Comparison of ENCODE assay signal across 9 mouse cellular contexts in the genomic region with DNA sequence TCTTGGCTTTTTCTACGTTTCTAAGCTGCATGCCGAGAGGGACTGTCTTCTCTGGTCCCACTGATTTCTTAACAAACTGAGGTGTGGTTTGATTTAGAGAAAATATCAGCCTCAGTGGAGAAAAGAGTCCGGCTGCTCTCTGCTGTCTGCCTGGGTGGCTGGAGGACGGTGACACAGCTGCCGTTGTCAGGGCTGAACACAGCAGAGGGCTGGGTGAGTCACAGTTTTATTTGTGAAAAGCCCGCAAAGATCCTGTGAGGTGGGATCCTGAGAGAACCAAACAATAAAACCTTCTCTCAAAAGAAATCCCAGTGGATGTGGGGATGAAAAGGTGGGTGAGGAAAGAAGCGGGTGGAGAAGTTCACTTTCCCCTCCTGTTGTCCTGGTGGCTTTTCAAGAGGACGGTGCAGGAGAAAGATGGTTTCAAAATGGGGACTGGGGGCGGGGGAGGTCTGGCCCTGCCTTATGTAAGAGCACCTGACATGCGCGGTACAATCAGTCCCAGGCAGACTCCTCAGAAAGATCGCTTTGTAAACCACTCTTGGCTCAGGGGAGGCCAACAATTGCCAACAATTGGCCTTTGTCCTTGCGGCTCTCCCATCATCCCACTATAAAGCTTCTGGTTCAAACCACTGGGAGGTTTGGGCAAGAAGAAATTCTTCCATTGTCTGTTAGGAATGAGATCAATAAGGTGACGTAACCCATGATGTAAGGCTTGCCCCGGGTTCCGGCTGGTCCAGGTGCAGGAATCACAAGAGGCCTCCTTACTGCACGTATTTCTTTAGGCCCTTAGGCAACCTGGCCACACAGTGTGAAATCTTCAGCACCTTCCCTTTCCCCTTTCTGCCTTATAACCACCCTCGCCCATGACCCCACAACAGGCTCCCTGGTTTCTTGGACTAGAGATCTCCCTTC. TPM values are rescaled to one million over a fixed set of nuclear protein-coding genes. Genes with fewer than 3 reads are reported as not detected.
DNase-seq lines count a peak whose midpoint lies in the region; ATAC-seq and TF ChIP-seq lines count a peak whose summit lies in the region.
"Had no signal": no experiment of that assay in that cellular context is flagged by ENCODE, and none has a peak within 500 bp of the region (broad histone marks: within the 10 kb centered on the region; RNA-seq: fewer than 3 reads in every experiment).

No protein-coding gene starts in this region.

- 21% methylated on average over 18 of the region's 18 CpGs for WGBS in forebrain, embryonic 16.5 days
- WGBS in midbrain, embryonic 13.5 days: 26% methylated on average over 18 of the region's 18 CpGs
- 69% methylated on average over 18 of the region's 18 CpGs for WGBS in heart, adult 2 months

- intact Hi-C loops in heart, adult 2 months (cut with DNase I): no loop called here

- peaks cover 7% of the 10 kb centered on the region for H3K4me1 ChIP-seq in forebrain, embryonic 16.5 days (replicated peaks; ENCODE audit: control insufficient read depth, insufficient read depth, low read length)
- peaks cover 14% of the 10 kb centered on the region for H3K4me1 ChIP-seq in midbrain, embryonic 13.5 days (replicated peaks)
- no peaks in the 10 kb centered on the region for H3K4me1 ChIP-seq in heart, adult 2 months (ENCODE audit: control insufficient read depth, insufficient read depth, low read length)
- H3K4me1 ChIP-seq: limb, embryonic 15.5 days had no signal

- H3K4me3 ChIP-seq in forebrain, embryonic 16.5 days (replicated peaks; ENCODE audit: low read length): 0 out of 2 replicates have a peak overlapping the region, but pooled peaks have one; percentile 11
- no peak overlapping the region; the same call in 1 of the 2 replicates for H3K4me3 ChIP-seq in midbrain, embryonic 13.5 days (replicated peaks)
- no peak overlapping the region for H3K4me3 ChIP-seq in heart, adult 2 months
- H3K4me3 ChIP-seq: limb, embryonic 15.5 days had no signal

- DNase-seq in embryo, embryonic 10.5 days (ENCODE audit: low spot score): peak; percentile 63
- no peak for DNase-seq in embryo, embryonic 10 days (ENCODE audit: low spot score)
- peak; percentile 76 for DNase-seq in R1 (ENCODE audit: low read depth, low spot score)
- no peak for DNase-seq in heart, adult 2 months

- H3K27ac ChIP-seq in forebrain, embryonic 16.5 days (ENCODE audit: low read length): peak overlapping the region; percentile 41
- H3K27ac ChIP-seq in midbrain, embryonic 13.5 days: peak overlapping the region; percentile 70
- no peak overlapping the region for H3K27ac ChIP-seq in heart, adult 2 months
- H3K27ac ChIP-seq: limb, embryonic 15.5 days had no signal

- TF ChIP-seq EP300 in heart, adult 2 months (IDR thresholded peaks at IDR 0.05; ENCODE audit: insufficient read depth, low read depth, low read length): no peak

- TF ChIP-seq CTCF in heart, adult 2 months (IDR thresholded peaks at IDR 0.05): no peak

- no peaks in the 10 kb centered on the region for H3K9me3 ChIP-seq in forebrain, embryonic 16.5 days (ENCODE audit: control insufficient read depth, low read length)
- H3K9me3 ChIP-seq in midbrain, embryonic 13.5 days: no peaks in the 10 kb centered on the region
- H3K9me3 ChIP-seq: limb, embryonic 15.5 days had no signal

- H3K9ac ChIP-seq in forebrain, embryonic 16.5 days (replicated peaks; ENCODE audit: low read depth, low read length): peak overlapping the region; percentile 51
- H3K9ac ChIP-seq in midbrain, embryonic 13.5 days (replicated peaks): peak overlapping the region; percentile 24; the same call in 1 of the 2 replicates
- no peak overlapping the region for H3K9ac ChIP-seq in heart, adult 2 months (ENCODE audit: low read depth, low read length)
- H3K9ac ChIP-seq: limb, embryonic 15.5 days had no signal

- H3K4me2 ChIP-seq in forebrain, embryonic 16.5 days (ENCODE audit: low read length): peak overlapping the region; percentile 48
- peak overlapping the region; percentile 37 for H3K4me2 ChIP-seq in midbrain, embryonic 13.5 days (replicated peaks)
- H3K4me2 ChIP-seq: limb, embryonic 15.5 days had no signal

- no peaks in the 10 kb centered on the region for H3K27me3 ChIP-seq in forebrain, embryonic 16.5 days (replicated peaks; ENCODE audit: control insufficient read depth, insufficient read depth, low read length)
- H3K27me3 ChIP-seq in midbrain, embryonic 13.5 days: no peaks in the 10 kb centered on the region
- H3K27me3 ChIP-seq in heart, adult 2 months (ENCODE audit: control insufficient read depth, insufficient read depth, low read length): no peaks in the 10 kb centered on the region
- H3K27me3 ChIP-seq: limb, embryonic 15.5 days had no signal

- no peaks in the 10 kb centered on the region for H3K36me3 ChIP-seq in forebrain, embryonic 16.5 days (ENCODE audit: control insufficient read depth, insufficient read depth)
- H3K36me3 ChIP-seq in midbrain, embryonic 13.5 days: no peaks in the 10 kb centered on the region
- no peaks in the 10 kb centered on the region for H3K36me3 ChIP-seq in heart, adult 2 months (ENCODE audit: control insufficient read depth, insufficient read depth, low read length)
- H3K36me3 ChIP-seq: limb, embryonic 15.5 days had no signal

- ATAC-seq in forebrain, embryonic 16.5 days: peak; percentile 89
- peak; percentile 87 for ATAC-seq in midbrain, embryonic 13.5 days
- no peak for ATAC-seq in CD4-positive, CD25-positive, alpha-beta regulatory T cell, adult 4 months
- no peak for ATAC-seq in monocyte, adult 5-6 weeks (replicated peaks; ENCODE audit: insufficient number of reproducible peaks, low FRiP score, low TSS enrichment, poor library complexity, severe bottlenecking)

- no peak for TF ChIP-seq POLR2A in heart, adult 2 months (IDR thresholded peaks at IDR 0.05; ENCODE audit: insufficient read depth, low read depth, low read length)

- no peaks in the 10 kb centered on the region for H3K79me2 ChIP-seq in heart, adult 2 months (replicated peaks; ENCODE audit: control insufficient read depth, insufficient read depth, low read length)

RNA-seq across cellular contexts. Expression of a gene that starts 19.1 kb away (rescaled TPM):
- 8.7 and 11.5 TPM in 2 replicates for polyA plus RNA-seq in forebrain, embryonic 16.5 days (2015; fragmentation: Nextera tagmentation; extraction: Ambion mirVana)
- 9.7 and 10.8 TPM in 2 replicates for polyA plus RNA-seq in midbrain, embryonic 13.5 days (2015; fragmentation: Nextera tagmentation; extraction: Ambion mirVana)
- 1 to 10 TPM in 1 of 2 experiments, under 1 TPM in 1; 0.91 to 1.6 TPM for total RNA-seq in heart, adult 2 months (2021)
- polyA plus RNA-seq in heart, adult 2 months (2012; rRNA removed): 2.6 and 3.0 TPM in 2 replicates
- polyA plus RNA-seq in CD4-positive, CD25-positive, alpha-beta regulatory T cell, adult 4 months (2017; shearing (Covaris generic)): 1 to 10 TPM; 1.2 to 1.7 TPM
- 0.39 to 0.53 TPM in 2 of 3 replicates, not detected in the other for total RNA-seq in monocyte, adult 5-6 weeks (2017)

RNA-seq across cellular contexts. Expression of a gene that starts 31.1 kb away (rescaled TPM):
- polyA plus RNA-seq in forebrain, embryonic 16.5 days (2015; fragmentation: Nextera tagmentation; extraction: Ambion mirVana): 147 TPM in 2 replicates
- 145 and 152 TPM in 2 replicates for polyA plus RNA-seq in midbrain, embryonic 13.5 days (2015; fragmentation: Nextera tagmentation; extraction: Ambion mirVana)
- 1 to 10 TPM; 1.2 to 1.6 TPM for total RNA-seq in heart, adult 2 months (2021)
- polyA plus RNA-seq in heart, adult 2 months (2012; rRNA removed): 1.1 and 1.8 TPM in 2 replicates
- polyA plus RNA-seq in CD4-positive, CD25-positive, alpha-beta regulatory T cell, adult 4 months (2017; shearing (Covaris generic)): 1 to 10 TPM; 4.7 to 5.8 TPM
- total RNA-seq in monocyte, adult 5-6 weeks (2017): 9.9 to 21.3 TPM (median 14.8 TPM) in 3 replicates

Comparison
In these comparisons a context has a peak if more than half of its experiments do, and no peak if none do; other contexts are left out.
1. DNase-seq: peak in embryo, embryonic 10.5 days (single experiment) and R1 (single experiment); none in embryo, embryonic 10 days (single experiment) and heart, adult 2 months (0 of 2).
2. ATAC-seq: peak in forebrain, embryonic 16.5 days (single experiment) and midbrain, embryonic 13.5 days (single experiment); none in CD4-positive, CD25-positive, alpha-beta regulatory T cell, adult 4 months (single experiment) and monocyte, adult 5-6 weeks (single experiment).
3. RNA of a gene that starts 31.1 kb away (polyA plus RNA-seq): 147 TPM in forebrain, embryonic 16.5 days and 145 to 152 TPM in midbrain, embryonic 13.5 days; 4.7 to 5.8 TPM in CD4-positive, CD25-positive, alpha-beta regulatory T cell, adult 4 months and 1.1 to 1.8 TPM in heart, adult 2 months; every median in the first group is over 10 times any median in the second.